Mouse (Mus musculus) limb, embryonic 10.5 days (tissue): Measurements from ENCODE around the gene Epha6. TPM values are rescaled to one million over a fixed set of nuclear protein-coding genes. Genes with fewer than 3 reads are reported as not detected.

ENCODE experiments used
- DNase-seq: peaks from one replicate; pipeline ENCODE4 v3.0.0-alpha.2; 2017; ENCODE audit warnings: low spot score
- H3K27ac ChIP-seq: fragments of 300-500 bp; sonication (generic); 2 replicates; pipeline ENCODE4 v1.5.1; 2016; ENCODE audit warnings: mild to moderate bottlenecking
- H3K27me3 ChIP-seq: fragments of 300-500 bp; sonication (generic); 2 replicates; pipeline ENCODE4 v1.6.1; 2016; ENCODE audit warnings: low read depth, mild to moderate bottlenecking; ENCODE audit not compliant: poor library complexity, severe bottlenecking
- H3K36me3 ChIP-seq: fragments of 300-500 bp; sonication (generic); 2 replicates; pipeline ENCODE4 v1.6.1; 2016; ENCODE audit warnings: mild to moderate bottlenecking, moderate library complexity
- H3K4me1 ChIP-seq: fragments of 300-500 bp; sonication (generic); 2 replicates; pipeline ENCODE4 v1.6.1; 2016
- H3K4me3 ChIP-seq: fragments of 300-500 bp; sonication (generic); 2 replicates; pipeline ENCODE4 v1.5.1; 2016; ENCODE audit warnings: mild to moderate bottlenecking, moderate library complexity
- H3K9me3 ChIP-seq: fragments of 300-500 bp; sonication (generic); replicated peaks from 2 replicates; pipeline ENCODE4 v1.6.1; 2016; ENCODE audit warnings: mild to moderate bottlenecking
- WGBS: fragments of 180-500 bp; shearing (Covaris S2); methylation state at CpG from one replicate; pipeline ENCODE4 v1.1.7; 2016; 5-methylcytosine and 5-hydroxymethylcytosine counted together
- polyA plus RNA-seq: library from polyadenylated mRNA; unstranded; fragments of >200 nt; fragmentation: Nextera tagmentation; extraction: Ambion mirVana; gene quantifications from 2 replicates; pipeline ENCODE4 v1.2.1, GENCODE M21; 2016

Gene Epha6
- polyA plus RNA-seq, 1 experiment from 2014 or later = 0.34 TPM

- Histone ChIP-seq H3K4me3 (no peak overlapping the region), H3K27ac (no peak overlapping the region), H3K9me3 (no peaks in the 10 kb centered on the region), H3K27me3 (no peaks in the 10 kb centered on the region), H3K4me1 (no peaks in the 10 kb centered on the region), H3K36me3 (no peaks in the 10 kb centered on the region)
- WGBS = 76% methylated on average over 7 of the region's 7 CpGs
- DNase-seq = no peak
These were observed 137.0 kb downstream of the Epha6 start for GRCm38 (mm10) chr16:60468200-60468785.

- Histone ChIP-seq H3K9me3 (no peaks in the 10 kb centered on the region), H3K27me3 (no peaks in the 10 kb centered on the region), H3K27ac (no peak overlapping the region), H3K4me1 (no peaks in the 10 kb centered on the region), H3K36me3 (no peaks in the 10 kb centered on the region), H3K4me3 (no peak overlapping the region)
- 85% methylated on average over 1 of the region's 1 CpGs for WGBS
- peak; percentile 29 for DNase-seq
These were observed 170.0 kb downstream of the Epha6 start for GRCm38 (mm10) chr16:60435283-60435682.

- WGBS = 81% methylated on average over 1 of the region's 1 CpGs
- Histone ChIP-seq H3K9me3 (no peaks in the 10 kb centered on the region), H3K36me3 (no peaks in the 10 kb centered on the region), H3K27me3 (no peaks in the 10 kb centered on the region), H3K4me1 (no peaks in the 10 kb centered on the region), H3K27ac (no peak overlapping the region), H3K4me3 (no peak overlapping the region)
- DNase-seq = no peak
These were observed 171.1 kb downstream of the Epha6 start for GRCm38 (mm10) chr16:60434241-60434640.

- Histone ChIP-seq H3K4me1 (no peaks in the 10 kb centered on the region), H3K27ac (no peak overlapping the region), H3K36me3 (no peaks in the 10 kb centered on the region), H3K9me3 (no peaks in the 10 kb centered on the region), H3K4me3 (no peak overlapping the region), H3K27me3 (no peaks in the 10 kb centered on the region)
- no peak for DNase-seq
- WGBS = 77% methylated on average over 3 of the region's 3 CpGs
These were observed 210.0 kb downstream of the Epha6 start for GRCm38 (mm10) chr16:60395306-60395705.

- H3K36me3 ChIP-seq = no peaks in the 10 kb centered on the region
- no peak overlapping the region for H3K4me3 ChIP-seq
- no peak overlapping the region for H3K27ac ChIP-seq
- no peaks in the 10 kb centered on the region for H3K27me3 ChIP-seq
- H3K9me3 ChIP-seq = no peaks in the 10 kb centered on the region
- DNase-seq = no peak
- no peaks in the 10 kb centered on the region for H3K4me1 ChIP-seq
These were observed 212.4 kb downstream of the Epha6 start for GRCm38 (mm10) chr16:60392961-60393360.

DNA sequence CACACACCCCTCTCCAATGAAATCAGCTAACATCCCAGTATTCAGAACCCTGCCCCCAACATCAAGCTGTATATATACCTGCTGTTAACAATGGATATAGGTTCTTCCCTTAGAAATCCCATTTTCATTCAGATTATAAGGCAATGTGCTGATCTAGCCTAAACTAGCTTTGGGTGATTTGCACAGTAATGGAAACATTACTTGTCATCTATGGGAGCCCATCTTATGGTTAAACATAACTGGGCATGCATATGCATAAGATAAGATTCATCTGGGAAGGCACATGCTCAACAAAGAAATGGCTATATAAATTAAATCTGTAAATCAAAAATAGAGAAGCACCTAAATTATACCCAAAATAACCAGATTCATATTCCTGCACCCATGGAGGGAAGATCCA, 230.2 kb downstream of the Epha6 start:
- Histone ChIP-seq H3K36me3 (no peaks in the 10 kb centered on the region), H3K9me3 (no peaks in the 10 kb centered on the region), H3K27me3 (no peaks in the 10 kb centered on the region), H3K4me3 (no peak overlapping the region), H3K27ac (no peak overlapping the region), H3K4me1 (no peaks in the 10 kb centered on the region)
- no peak for DNase-seq

- no peak overlapping the region for H3K4me3 ChIP-seq
- H3K36me3 ChIP-seq = no peaks in the 10 kb centered on the region
- H3K27ac ChIP-seq = no peak overlapping the region
- DNase-seq = no peak
- WGBS = 84% methylated on average over 1 of the region's 1 CpGs
- no peaks in the 10 kb centered on the region for H3K27me3 ChIP-seq
- H3K4me1 ChIP-seq = no peaks in the 10 kb centered on the region
- H3K9me3 ChIP-seq = no peaks in the 10 kb centered on the region
These were observed 321.4 kb downstream of the Epha6 start for GRCm38 (mm10) chr16:60283963-60284362.

DNA sequence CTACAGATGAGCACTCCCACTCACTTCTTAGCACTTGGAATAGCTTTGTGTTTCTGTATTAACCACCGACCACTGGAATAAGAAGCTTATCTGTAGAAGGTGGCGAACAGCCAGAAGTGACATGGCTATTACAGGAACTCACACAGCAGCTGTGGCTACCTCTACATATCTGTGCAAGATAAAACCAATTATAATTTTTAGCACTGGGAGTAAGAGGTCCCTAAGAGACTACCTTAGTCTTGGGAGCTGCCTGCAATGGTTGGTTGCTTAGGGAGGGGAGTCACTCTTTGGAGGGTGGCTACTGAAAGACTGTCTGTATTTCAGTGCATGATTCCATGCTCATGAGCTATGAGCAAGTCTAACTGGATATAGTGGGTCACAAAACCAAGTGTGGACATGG, 331.2 kb downstream of the Epha6 start:
- no peaks in the 10 kb centered on the region for H3K36me3 ChIP-seq
- DNase-seq = no peak

DNA sequence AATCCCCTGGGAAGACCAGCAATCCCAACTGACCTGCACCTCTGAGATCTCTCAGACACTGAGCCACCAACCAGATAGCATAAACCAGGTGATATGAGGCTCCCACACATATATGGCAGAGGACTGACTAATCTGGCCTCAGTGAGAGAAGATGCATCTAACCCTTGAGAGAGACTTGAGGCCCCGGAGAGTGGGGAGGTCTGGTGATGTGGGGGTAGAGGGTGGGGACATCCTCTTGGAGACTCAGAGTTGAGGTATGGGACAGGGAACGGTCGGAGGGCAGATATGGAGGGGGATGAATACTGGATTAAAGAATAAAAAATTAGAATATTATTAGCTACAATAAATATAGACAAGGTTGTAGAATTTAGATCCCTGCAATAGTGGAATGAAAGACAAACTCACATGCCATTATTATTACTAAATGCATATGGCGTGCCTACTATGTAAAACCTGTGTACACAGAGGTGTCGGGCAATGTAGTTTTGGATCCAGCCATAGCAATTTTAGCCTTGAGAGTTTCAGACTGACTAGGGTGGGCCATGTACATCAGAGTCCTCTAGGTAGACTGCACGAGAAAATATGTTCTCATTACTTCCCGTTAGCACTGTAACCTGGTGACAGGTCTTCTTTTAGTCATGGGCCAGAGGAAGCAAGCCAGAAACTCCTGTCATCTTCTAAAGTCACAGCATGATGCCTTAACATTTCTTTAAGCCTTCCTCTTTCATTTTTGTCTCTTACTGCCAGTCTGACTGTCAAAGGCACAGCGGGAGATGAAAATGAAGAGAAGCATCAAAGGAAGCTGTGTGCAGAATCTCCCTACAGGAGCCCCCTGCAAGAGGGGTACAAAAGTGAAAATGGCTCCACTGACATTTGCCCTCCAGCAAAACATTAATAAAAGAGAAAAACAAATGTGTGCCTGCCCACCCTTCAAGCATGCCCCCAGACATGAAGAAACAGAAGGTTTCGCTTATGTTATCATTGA, 338.7 kb downstream of the Epha6 start:
- H3K36me3 ChIP-seq = no peaks in the 10 kb centered on the region
- no peak for DNase-seq
- H3K9me3 ChIP-seq = no peaks in the 10 kb centered on the region
- no peaks in the 10 kb centered on the region for H3K27me3 ChIP-seq
- WGBS = 90% methylated on average over 9 of the region's 9 CpGs
- no peaks in the 10 kb centered on the region for H3K4me1 ChIP-seq
- H3K4me3 ChIP-seq = no peak overlapping the region
- H3K27ac ChIP-seq = no peak overlapping the region

More for the DNA sequence above, 331.2 kb downstream of the Epha6 start:
- Histone ChIP-seq H3K4me3 (no peak overlapping the region), H3K4me1 (no peaks in the 10 kb centered on the region), H3K27ac (no peak overlapping the region), H3K9me3 (no peaks in the 10 kb centered on the region), H3K27me3 (no peaks in the 10 kb centered on the region)
- WGBS = 92% methylated on average over 2 of the region's 2 CpGs

DNA sequence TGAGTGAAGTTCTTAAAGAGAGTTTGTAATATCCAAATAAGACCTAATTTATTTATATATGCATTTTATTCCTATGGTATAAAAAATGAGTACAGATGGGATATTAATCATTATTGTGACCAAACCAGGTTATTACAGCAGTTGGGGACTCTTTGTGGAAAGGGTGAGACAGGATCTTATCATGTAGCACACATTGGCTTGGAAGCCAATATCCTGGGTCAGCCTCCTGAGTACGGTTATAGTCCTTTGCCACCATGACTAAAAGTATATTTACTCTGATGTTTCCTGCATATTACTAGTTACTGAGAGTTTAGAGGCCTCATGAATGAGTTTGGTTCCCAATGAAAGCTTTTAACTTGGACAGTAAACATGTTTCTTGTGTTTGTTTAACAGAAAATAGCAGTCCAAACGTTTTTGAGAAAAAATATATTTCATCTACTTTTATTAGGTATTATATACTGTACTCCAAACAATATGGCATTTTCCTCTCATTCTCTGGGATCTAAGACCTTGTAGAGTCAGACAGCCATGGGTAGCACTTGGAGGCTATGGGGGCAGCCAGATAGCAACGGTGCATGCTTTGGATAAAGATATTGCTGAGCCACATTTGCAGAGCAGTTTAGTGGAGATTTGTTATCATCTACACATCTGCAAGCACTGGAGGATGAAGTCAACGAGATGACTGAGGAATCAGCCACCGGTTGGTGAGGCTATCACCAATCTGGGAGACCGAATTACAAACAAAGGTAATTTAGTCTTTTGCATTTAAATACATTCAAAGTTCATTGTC, 340.4 kb downstream of the Epha6 start:
- H3K4me1 ChIP-seq = no peaks in the 10 kb centered on the region

DNA sequence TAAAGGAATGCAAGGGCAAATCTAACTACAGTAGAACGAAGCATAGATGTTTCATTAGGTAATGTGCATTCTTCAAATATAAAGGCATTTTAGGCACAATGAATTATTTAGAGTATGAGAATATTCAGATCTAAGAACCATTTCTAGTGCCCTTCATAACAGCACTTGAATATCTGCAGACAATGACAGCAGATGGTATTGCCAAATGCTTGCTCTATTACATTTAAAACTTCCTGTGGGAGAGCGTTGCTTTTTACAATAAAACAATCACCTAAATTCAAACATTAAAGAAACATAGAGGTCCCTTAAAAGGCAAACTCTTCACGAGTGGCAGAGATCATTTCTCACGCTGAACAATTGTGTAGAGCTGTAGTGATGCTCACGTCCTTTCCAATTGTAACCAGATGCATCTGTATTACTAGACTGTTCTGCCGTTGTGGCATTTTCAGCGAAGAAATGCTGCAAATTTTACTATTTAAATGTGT, 347.1 kb downstream of the Epha6 start:
- Histone ChIP-seq H3K27me3 (no peaks in the 10 kb centered on the region), H3K36me3 (no peaks in the 10 kb centered on the region), H3K9me3 (no peaks in the 10 kb centered on the region), H3K4me1 (no peaks in the 10 kb centered on the region), H3K27ac (no peak overlapping the region), H3K4me3 (no peak overlapping the region)
- DNase-seq = no peak
- 89% methylated on average over 7 of the region's 7 CpGs for whole genome bisulfite sequencing

More for the DNA sequence above, 340.4 kb downstream of the Epha6 start:
- no peak overlapping the region for H3K27ac ChIP-seq
- no peaks in the 10 kb centered on the region for H3K36me3 ChIP-seq
- WGBS = 79% methylated on average over 6 of the region's 6 CpGs
- no peak overlapping the region for H3K4me3 ChIP-seq
- H3K27me3 ChIP-seq = no peaks in the 10 kb centered on the region
- no peak for DNase-seq
- no peaks in the 10 kb centered on the region for H3K9me3 ChIP-seq

DNA sequence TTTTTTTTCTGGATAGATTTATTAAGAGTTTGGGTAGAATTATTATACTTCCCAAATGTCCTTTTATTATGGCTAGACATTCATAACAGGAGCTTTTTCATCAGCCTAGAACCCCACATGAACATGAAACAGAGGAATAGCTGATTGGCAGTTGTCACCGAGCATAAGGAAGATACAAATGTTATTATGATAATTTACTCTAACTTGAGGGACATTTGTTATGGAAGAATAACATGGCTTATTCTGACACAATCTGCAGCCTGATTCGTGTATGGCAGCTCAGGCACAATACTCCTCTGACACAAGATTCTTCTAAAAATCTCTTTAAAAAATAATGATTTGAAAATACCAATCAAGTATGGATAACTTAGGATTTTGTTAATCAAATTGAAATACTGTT, 347.7 kb downstream of the Epha6 start:
- no peak for DNase-seq
- Histone ChIP-seq H3K4me3 (no peak overlapping the region), H3K9me3 (no peaks in the 10 kb centered on the region), H3K27me3 (no peaks in the 10 kb centered on the region), H3K36me3 (no peaks in the 10 kb centered on the region), H3K27ac (no peak overlapping the region), H3K4me1 (no peaks in the 10 kb centered on the region)
- 95% methylated on average over 2 of the region's 2 CpGs for WGBS

GRCm38 (mm10) chr16:60257044-60257443, 348.3 kb downstream of the Epha6 start:
- WGBS = 85% methylated on average over 4 of the region's 4 CpGs
- Histone ChIP-seq H3K27me3 (no peaks in the 10 kb centered on the region), H3K27ac (no peak overlapping the region), H3K4me1 (no peaks in the 10 kb centered on the region), H3K9me3 (no peaks in the 10 kb centered on the region), H3K4me3 (no peak overlapping the region), H3K36me3 (no peaks in the 10 kb centered on the region)
- DNase-seq = no peak
